Mouse (Mus musculus) heart, embryonic 13.5 days (tissue): ENCODE data around the gene Adipoq. TPM values are rescaled to one million over a fixed set of nuclear protein-coding genes. Genes with fewer than 3 reads are reported as not detected.
A peak's percentile ranks its signal among the peaks of the same experiment; 100 is the strongest.
"Not testable (repeated sequence)": the region's sequence is repeated elsewhere in the genome, so short reads cannot be mapped to it uniquely, and the experiment has no call there.

Experiments
- ATAC-seq: fragments of 200-750 bp; cut with Nextera tagmentation; 2 replicates; pipeline ENCODE4 v1.8.0; 2017; ENCODE audit warnings: moderate TSS enrichment; ENCODE audit not compliant: insufficient number of reproducible peaks, low FRiP score, low TSS enrichment; ENCODE audit errors: extremely low read depth
- H3K27ac ChIP-seq: fragments of 300-500 bp; sonication (generic); replicated peaks from 2 replicates; pipeline ENCODE4 v1.5.1; 2015; ENCODE audit warnings: moderate library complexity, mild to moderate bottlenecking, inconsistent platforms
- H3K27me3 ChIP-seq: fragments of 300-500 bp; sonication (generic); replicated peaks from 2 replicates; pipeline ENCODE4 v1.6.1; 2015; ENCODE audit warnings: mild to moderate bottlenecking, inconsistent platforms
- H3K36me3 ChIP-seq: fragments of 300-500 bp; sonication (generic); 2 replicates; pipeline ENCODE4 v1.6.1; 2015; ENCODE audit warnings: mild to moderate bottlenecking, inconsistent platforms
- H3K4me1 ChIP-seq: fragments of 300-500 bp; sonication (generic); 2 replicates; pipeline ENCODE4 v1.6.1; 2015; ENCODE audit warnings: inconsistent platforms
- H3K4me2 ChIP-seq: fragments of 300-500 bp; sonication (generic); 2 replicates; pipeline ENCODE4 v1.6.1; 2015; ENCODE audit warnings: inconsistent platforms, mild to moderate bottlenecking, moderate library complexity
- H3K4me3 ChIP-seq: fragments of 300-500 bp; sonication (generic); 2 replicates; pipeline ENCODE4 v1.5.1; 2015; ENCODE audit warnings: moderate library complexity, mild to moderate bottlenecking, inconsistent platforms
- H3K9ac ChIP-seq: fragments of 300-500 bp; sonication (generic); 2 replicates; pipeline ENCODE4 v1.6.1; 2015; ENCODE audit warnings: inconsistent platforms, mild to moderate bottlenecking, moderate library complexity
- H3K9me3 ChIP-seq: fragments of 300-500 bp; sonication (generic); 2 replicates; pipeline ENCODE4 v1.6.1; 2016; ENCODE audit warnings: inconsistent platforms
- WGBS: fragments of 180-500 bp; shearing (Covaris S2); methylation state at CpG from one replicate; pipeline ENCODE4 v1.1.7; 2015; ENCODE audit warnings: mixed read lengths; 5-methylcytosine and 5-hydroxymethylcytosine counted together
- polyA plus RNA-seq: library from polyadenylated mRNA; unstranded; fragments of >200 nt; fragmentation: Nextera tagmentation; extraction: Ambion mirVana; gene quantifications from 2 replicates; pipeline ENCODE4 v1.2.1, GENCODE M21; 2015

Gene Adipoq
- polyA plus RNA-seq, 1 experiment from 2014 or later: 0.15 TPM

DNA sequence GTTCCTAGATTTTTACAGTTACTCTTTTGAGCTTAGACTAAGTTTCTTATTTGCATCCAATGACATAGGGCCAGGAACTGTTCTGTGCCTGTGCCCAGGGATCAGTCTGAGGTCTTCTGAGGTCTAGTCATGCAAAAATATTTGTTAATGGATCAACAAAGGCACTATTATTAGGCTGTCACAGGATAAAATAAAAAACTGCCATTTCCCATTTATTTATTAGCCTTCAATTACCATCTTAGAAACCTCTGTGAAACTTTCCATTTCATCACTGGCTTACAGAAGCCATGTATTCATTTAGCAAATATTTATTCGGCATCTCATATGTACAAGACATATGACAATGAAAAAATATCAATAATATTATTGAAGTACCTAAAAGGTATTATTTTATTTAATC is 20.3 kb downstream of the Adipoq start:
- no peak overlapping the region for H3K4me3 ChIP-seq
- H3K4me1 ChIP-seq: peaks cover 3% of the 10 kb centered on the region; the same call in 1 of the 2 replicates
- peak overlapping the region; percentile 77 for H3K27ac ChIP-seq
- no peak for ATAC-seq
- WGBS: 73% methylated on average over 1 of the region's 1 CpGs
- H3K4me2 ChIP-seq: no peak overlapping the region
- no peaks in the 10 kb centered on the region for H3K36me3 ChIP-seq
- no peaks in the 10 kb centered on the region; the same call in 1 of the 2 replicates for H3K9me3 ChIP-seq
- H3K9ac ChIP-seq: no peak overlapping the region
- no peaks in the 10 kb centered on the region for H3K27me3 ChIP-seq

DNA sequence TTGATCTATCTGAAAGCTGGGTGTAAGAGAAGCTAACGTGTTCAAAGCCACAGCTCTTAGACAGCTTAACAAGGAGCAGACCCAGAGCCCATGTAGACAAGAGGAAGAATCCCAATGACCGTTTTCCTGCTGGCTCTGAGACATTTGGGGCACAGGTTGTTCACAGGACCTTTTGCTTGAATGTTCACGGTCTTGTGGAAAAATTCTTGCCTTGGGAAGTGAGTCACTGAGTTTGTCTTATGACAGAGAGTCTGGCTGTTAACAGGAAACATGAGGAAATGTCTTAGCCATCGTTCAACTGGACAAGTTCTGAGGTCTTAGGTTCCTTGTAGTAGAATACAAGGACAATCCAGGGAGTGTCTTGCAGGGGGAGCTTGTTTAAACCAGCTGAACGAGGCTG is 20.7 kb downstream of the Adipoq start:
- no peak overlapping the region for H3K9ac ChIP-seq
- peak overlapping the region; percentile 77 for H3K27ac ChIP-seq
- peaks cover 3% of the 10 kb centered on the region; the same call in 1 of the 2 replicates for H3K4me1 ChIP-seq
- 56% methylated on average over 5 of the region's 5 CpGs for WGBS
- H3K36me3 ChIP-seq: no peaks in the 10 kb centered on the region
- ATAC-seq: no peak
- no peak overlapping the region for H3K4me3 ChIP-seq
- H3K9me3 ChIP-seq: no peaks in the 10 kb centered on the region; the same call in 1 of the 2 replicates
- no peaks in the 10 kb centered on the region for H3K27me3 ChIP-seq
- no peak overlapping the region for H3K4me2 ChIP-seq

DNA sequence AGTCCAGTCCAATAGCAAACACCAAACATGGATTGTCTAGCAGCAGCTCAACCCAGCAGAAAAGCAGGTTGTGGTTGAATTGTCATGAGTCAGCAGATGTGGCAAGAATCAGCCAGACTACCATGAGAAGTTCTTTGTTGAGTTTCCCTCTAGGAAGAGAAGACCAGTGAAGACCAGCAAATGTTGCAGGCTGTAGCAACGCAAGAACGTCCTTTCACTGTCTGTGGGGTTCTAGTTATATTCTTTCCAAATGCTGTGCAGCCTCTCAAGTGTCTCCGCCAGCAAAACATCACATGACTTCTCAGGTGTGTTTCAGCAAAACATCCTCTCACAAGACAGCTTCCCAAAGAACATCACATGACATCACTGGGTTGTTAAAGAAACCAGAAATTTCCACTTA is 24.5 kb downstream of the Adipoq start:
- H3K9ac ChIP-seq: no peak overlapping the region
- 0 out of 2 replicates have a peak overlapping the region, but pooled peaks have one; percentile 0 for H3K27ac ChIP-seq

DNA sequence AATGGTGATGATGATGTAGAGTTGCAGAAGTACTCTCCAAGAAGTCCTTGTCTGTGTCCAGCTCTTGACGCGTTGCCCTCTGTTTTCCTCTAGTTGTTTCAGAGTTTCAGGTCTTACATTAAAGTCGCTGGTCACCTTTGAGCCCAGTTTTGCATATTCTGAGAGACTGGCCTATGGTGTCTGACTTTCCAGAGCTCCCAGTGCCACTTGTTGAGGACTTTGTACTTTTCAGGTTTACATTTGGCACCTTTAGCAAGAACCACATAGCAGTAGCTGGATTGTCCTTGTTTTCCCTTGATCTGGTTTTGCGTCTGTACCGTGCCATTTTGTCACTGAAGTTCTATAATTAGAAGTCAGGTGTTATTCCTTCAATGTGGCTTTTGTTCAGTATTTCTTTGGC is 27.6 kb downstream of the Adipoq start:
- Histone ChIP-seq H3K27ac (no peak overlapping the region), H3K27me3 (no peaks in the 10 kb centered on the region), H3K9ac (no peak overlapping the region), H3K4me3 (no peak overlapping the region), H3K4me1 (peaks cover 13% of the 10 kb centered on the region; the same call in 1 of the 2 replicates), H3K4me2 (no peak overlapping the region), H3K36me3 (no peaks in the 10 kb centered on the region), H3K9me3 (0 out of 2 replicates have a peak, but pooled peaks cover 5% of the 10 kb centered on the region)
- no peak for ATAC-seq
- WGBS: 76% methylated on average over 5 of the region's 5 CpGs

More for the DNA sequence above, 24.5 kb downstream of the Adipoq start:
- Histone ChIP-seq H3K4me1 (peaks cover 4% of the 10 kb centered on the region; the same call in 1 of the 2 replicates), H3K36me3 (no peaks in the 10 kb centered on the region), H3K4me2 (no peak overlapping the region), H3K4me3 (no peak overlapping the region), H3K9me3 (peaks cover 5% of the 10 kb centered on the region; the same call in 1 of the 2 replicates), H3K27me3 (no peaks in the 10 kb centered on the region)
- no peak for ATAC-seq
- 82% methylated on average over 3 of the region's 3 CpGs for WGBS

DNA sequence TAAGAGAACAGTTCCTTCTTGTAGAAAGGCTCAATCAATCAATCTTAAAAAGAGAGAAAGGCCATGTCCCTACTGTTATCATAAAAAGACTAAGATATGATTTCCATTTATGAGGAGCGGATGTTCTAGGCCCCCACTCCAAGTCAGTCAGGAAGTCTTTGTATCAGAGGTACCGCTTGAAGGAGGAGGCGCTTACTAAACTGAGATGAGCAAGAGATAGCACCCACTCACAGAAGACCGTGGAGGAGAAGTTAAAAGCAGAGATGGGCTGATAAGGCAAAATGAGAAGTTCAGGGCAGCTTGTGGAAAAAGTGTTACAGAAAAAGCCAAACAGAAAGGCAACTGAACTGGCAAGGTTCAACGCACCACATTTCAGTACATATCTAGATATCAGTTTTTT is 28.5 kb downstream of the Adipoq start:
- Histone ChIP-seq H3K36me3 (no peaks in the 10 kb centered on the region), H3K27ac (no peak overlapping the region), H3K9me3 (0 out of 2 replicates have a peak, but pooled peaks cover 5% of the 10 kb centered on the region), H3K4me3 (no peak overlapping the region), H3K9ac (no peak overlapping the region), H3K4me2 (no peak overlapping the region), H3K4me1 (peaks cover 13% of the 10 kb centered on the region; the same call in 1 of the 2 replicates), H3K27me3 (no peaks in the 10 kb centered on the region)
- no peak for ATAC-seq
- 73% methylated on average over 5 of the region's 5 CpGs for WGBS

- WGBS: 34% methylated on average over 3 of the region's 3 CpGs
- H3K27me3 ChIP-seq: no peaks in the 10 kb centered on the region
- H3K4me2 ChIP-seq: no peak overlapping the region
- no peaks in the 10 kb centered on the region for H3K36me3 ChIP-seq
- ATAC-seq: no peak
- peak overlapping the region; percentile 45 for H3K27ac ChIP-seq
- H3K4me1 ChIP-seq: 0 out of 2 replicates have a peak, but pooled peaks cover 10% of the 10 kb centered on the region
- no peak overlapping the region for H3K4me3 ChIP-seq
- no peak overlapping the region for H3K9ac ChIP-seq
- 0 out of 2 replicates have a peak, but pooled peaks cover 5% of the 10 kb centered on the region for H3K9me3 ChIP-seq
Measured at GRCm38 (mm10) chr16:23175956-23176355, 29.6 kb downstream of the Adipoq start.

- Histone ChIP-seq H3K4me1 (0 out of 2 replicates have a peak, but pooled peaks cover 10% of the 10 kb centered on the region), H3K4me3 (no peak overlapping the region), H3K9me3 (no peaks in the 10 kb centered on the region), H3K27me3 (no peaks in the 10 kb centered on the region), H3K9ac (no peak overlapping the region), H3K27ac (no peak overlapping the region), H3K4me2 (no peak overlapping the region), H3K36me3 (no peaks in the 10 kb centered on the region)
- WGBS: 90% methylated on average over 2 of the region's 2 CpGs
- no peak for ATAC-seq
Measured at GRCm38 (mm10) chr16:23177856-23178255, 31.5 kb downstream of the Adipoq start.

- H3K9ac ChIP-seq: no peak overlapping the region
- no peak overlapping the region for H3K4me2 ChIP-seq
- WGBS: 92% methylated on average over 5 of the region's 5 CpGs
- H3K36me3 ChIP-seq: no peaks in the 10 kb centered on the region
- no peak overlapping the region for H3K4me3 ChIP-seq
- H3K4me1 ChIP-seq: 0 out of 2 replicates have a peak, but pooled peaks cover 10% of the 10 kb centered on the region
- H3K9me3 ChIP-seq: no peaks in the 10 kb centered on the region
- no peak for ATAC-seq
- H3K27ac ChIP-seq: no peak overlapping the region
- no peaks in the 10 kb centered on the region for H3K27me3 ChIP-seq
Measured at GRCm38 (mm10) chr16:23178796-23179195, 32.5 kb downstream of the Adipoq start.

DNA sequence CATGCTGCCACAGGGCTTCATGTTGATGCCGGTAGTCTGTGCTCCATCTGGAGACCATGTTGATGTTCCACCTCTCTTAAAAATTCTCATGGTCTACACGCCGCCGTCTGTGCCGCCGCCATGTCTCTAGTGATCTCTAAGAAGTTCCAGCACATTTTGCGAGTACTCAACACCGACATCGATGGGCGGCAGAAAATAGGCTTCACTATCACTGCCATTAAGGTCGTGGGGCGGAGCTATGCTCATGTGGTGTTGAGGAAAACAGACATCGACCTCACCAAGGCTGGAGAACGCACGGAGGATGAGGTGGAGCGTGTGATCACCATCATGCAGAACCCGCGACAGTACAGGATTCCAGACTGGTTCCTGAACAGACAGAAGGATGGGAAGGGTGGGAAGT is 33.1 kb downstream of the Adipoq start:
- 0 out of 2 replicates have a peak, but pooled peaks cover 10% of the 10 kb centered on the region for H3K4me1 ChIP-seq
- not testable (repeated sequence) for H3K27ac ChIP-seq, ATAC-seq, H3K9me3 ChIP-seq, H3K4me3 ChIP-seq, H3K4me2 ChIP-seq, H3K9ac ChIP-seq, H3K36me3 ChIP-seq, H3K27me3 ChIP-seq
- WGBS: 83% methylated on average over 18 of the region's 18 CpGs

- WGBS: 53% methylated on average over 4 of the region's 4 CpGs
- Histone ChIP-seq H3K4me2 (no peak overlapping the region), H3K4me3 (no peak overlapping the region), H3K9me3 (no peaks in the 10 kb centered on the region), H3K27me3 (no peaks in the 10 kb centered on the region), H3K9ac (no peak overlapping the region), H3K27ac (no peak overlapping the region), H3K36me3 (no peaks in the 10 kb centered on the region), H3K4me1 (0 out of 2 replicates have a peak, but pooled peaks cover 7% of the 10 kb centered on the region)
- no peak for ATAC-seq
Measured at GRCm38 (mm10) chr16:23181054-23181453, 34.7 kb downstream of the Adipoq start.

- H3K27me3 ChIP-seq: no peaks in the 10 kb centered on the region
- no peaks in the 10 kb centered on the region for H3K9me3 ChIP-seq
- no peaks in the 10 kb centered on the region for H3K36me3 ChIP-seq
- H3K4me1 ChIP-seq: 0 out of 2 replicates have a peak, but pooled peaks cover 3% of the 10 kb centered on the region
- WGBS: 68% methylated on average over 3 of the region's 3 CpGs
- no peak overlapping the region for H3K9ac ChIP-seq
- no peak overlapping the region for H3K27ac ChIP-seq
- no peak overlapping the region for H3K4me3 ChIP-seq
- ATAC-seq: no peak
- H3K4me2 ChIP-seq: no peak overlapping the region
Measured at GRCm38 (mm10) chr16:23181487-23181886, 35.2 kb downstream of the Adipoq start.

DNA sequence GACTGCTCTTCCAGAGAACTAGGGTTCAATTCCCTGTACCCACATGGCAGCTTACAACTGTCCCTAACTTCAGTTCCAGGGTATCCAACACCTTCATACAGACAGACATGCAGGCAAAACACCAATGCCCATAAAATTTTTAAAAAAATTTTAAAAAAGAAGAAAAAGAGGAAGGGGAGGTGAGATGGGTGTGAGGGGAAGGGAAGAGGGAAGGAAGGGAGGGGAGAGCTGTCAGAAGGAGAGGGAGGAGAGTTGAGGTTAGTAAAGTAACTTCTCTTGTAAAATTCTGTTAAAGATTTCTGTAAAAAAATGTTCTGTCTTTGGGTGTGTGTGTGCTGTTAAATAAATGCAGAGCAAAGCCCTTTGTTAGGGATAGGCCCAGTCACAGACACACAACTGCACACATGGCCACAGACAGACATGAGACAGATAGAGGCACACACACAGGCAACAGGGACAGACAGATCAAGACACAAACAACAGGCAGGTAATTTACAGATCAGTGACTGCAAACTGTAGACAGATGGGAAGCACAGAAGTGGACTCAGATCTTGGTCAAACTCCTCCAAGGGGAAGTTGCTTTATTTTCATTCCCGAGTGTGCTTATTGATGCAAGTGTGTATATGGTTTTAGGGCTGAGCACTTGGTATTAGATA is 35.7 kb downstream of the Adipoq start:
- Histone ChIP-seq H3K4me2 (no peak overlapping the region), H3K27ac (no peak overlapping the region), H3K4me1 (no peaks in the 10 kb centered on the region), H3K36me3 (no peaks in the 10 kb centered on the region), H3K9ac (no peak overlapping the region), H3K9me3 (no peaks in the 10 kb centered on the region), H3K4me3 (no peak overlapping the region), H3K27me3 (no peaks in the 10 kb centered on the region)
- 50% methylated on average over 1 of the region's 1 CpGs for WGBS
- ATAC-seq: no peak
